Comparison of ENCODE assay signal across 14 mouse cellular contexts in the genomic region with DNA sequence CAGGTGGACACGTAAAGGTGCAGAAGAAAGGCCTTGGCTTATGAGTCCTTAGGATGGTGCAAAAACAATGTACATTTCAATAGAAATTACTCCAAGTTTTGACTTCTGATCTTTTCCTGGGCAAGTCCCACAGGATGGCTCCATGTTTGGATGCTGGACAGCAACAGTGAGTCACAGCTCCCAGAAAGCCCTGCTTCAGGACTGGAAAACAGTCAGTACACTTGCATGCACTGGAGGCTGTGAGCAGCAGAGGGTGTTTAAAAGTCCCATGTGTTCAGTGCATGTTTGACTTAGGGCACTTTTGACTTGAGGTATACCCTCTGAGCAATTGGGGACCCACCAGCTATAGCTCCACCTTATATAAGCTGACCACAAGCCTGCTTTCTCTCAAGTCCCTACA. TPM values are rescaled to one million over a fixed set of nuclear protein-coding genes. Genes with fewer than 3 reads are reported as not detected.
"Had no signal": no experiment of that assay in that cellular context is flagged by ENCODE, and none has a peak within 500 bp of the region (broad histone marks: within the 10 kb centered on the region; RNA-seq: fewer than 3 reads in every experiment).

No protein-coding gene starts in this region.

- H3K4me3 ChIP-seq: limb, embryonic 13.5 days; midbrain, embryonic 12.5 days; neural tube, embryonic 13.5 days; stomach, embryonic 15.5 days had no signal

- DNase-seq: kidney, postnatal 36 days; layer of hippocampus, adult 9-11 months; left cerebral cortex, postnatal 4 days; lung, adult 18-20 months; retina, postnatal 1 day; right cerebral cortex, postnatal 4 days; spleen, adult 18-20 months had no signal

- H3K27ac ChIP-seq: limb, embryonic 13.5 days; liver, embryonic 14.5 days; midbrain, embryonic 12.5 days; neural tube, embryonic 13.5 days; stomach, embryonic 15.5 days had no signal

RNA-seq across cellular contexts. Expression of gene Sh3rf3, which starts 56.7 kb away (rescaled TPM):
- total RNA-seq: liver, adult 2 months; megakaryocyte-erythroid progenitor cell, adult 5-6 weeks had no signal
